Mouse (Mus musculus): ENCODE results near the gene Thap3.

GRCm38 (mm10) chr4:152008622-152009075 lies 19.9 kb upstream of the Thap3 start, which contains the start of gene Klhl21:
- TF ChIP-seq UBTF (IDR thresholded peaks at IDR 0.05; ENCODE audit: low read depth, low read length) (no peak), EP300 (IDR thresholded peaks at IDR 0.05; ENCODE audit: low read length) (peak; percentile 16; the same call in 1 of the 2 replicates), POLR2AphosphoS2 (IDR thresholded peaks at IDR 0.05; ENCODE audit: low read depth, low read length) (peak; percentile 75; the same call in 1 of the 2 replicates), POLR2A (IDR thresholded peaks at IDR 0.05; ENCODE audit: low read depth, low read length) (peak; percentile 97), ZMIZ1 (IDR thresholded peaks at IDR 0.05; ENCODE audit: low read depth, low read length) (peak; percentile 97), ZNF384 (IDR thresholded peaks at IDR 0.05; ENCODE audit: low read depth, low read length) (no peak), MAX (IDR thresholded peaks at IDR 0.05; ENCODE audit: low read length) (0 out of 2 replicates have a peak, but pooled peaks have one; percentile 19), CTCF (conservative IDR thresholded peaks at IDR 0.05 in 1 of 2, IDR thresholded peaks at IDR 0.05 in 1 of 2; ENCODE audit: low read depth in 2 of 2, low read length in 2 of 2) (no peak), CHD2 (IDR thresholded peaks at IDR 0.05; ENCODE audit: low read length) (no peak), RAD21 (IDR thresholded peaks at IDR 0.05; ENCODE audit: low read depth, low read length) (no peak), MEF2A (IDR thresholded peaks at IDR 0.05; ENCODE audit: borderline replicate concordance, low read depth, low read length) (peak; percentile 68), SMC3 (IDR thresholded peaks at IDR 0.05; ENCODE audit: low read depth, low read length) (no peak), MYC (IDR thresholded peaks at IDR 0.05; ENCODE audit: low read depth, low read length) (no peak), JUN (IDR thresholded peaks at IDR 0.05; ENCODE audit: insufficient read depth, low read depth, low read length) (no peak)

Measured in CH12.LX (cell line).